Mouse (Mus musculus): ENCODE measurements at regions not wholly inside any gene's neighbourhood (a gene's known extent, or its start where the extent isn't known, plus 50 kb on each side); places are given as distances from the start of the nearest gene placed in this dataset.

DNA sequence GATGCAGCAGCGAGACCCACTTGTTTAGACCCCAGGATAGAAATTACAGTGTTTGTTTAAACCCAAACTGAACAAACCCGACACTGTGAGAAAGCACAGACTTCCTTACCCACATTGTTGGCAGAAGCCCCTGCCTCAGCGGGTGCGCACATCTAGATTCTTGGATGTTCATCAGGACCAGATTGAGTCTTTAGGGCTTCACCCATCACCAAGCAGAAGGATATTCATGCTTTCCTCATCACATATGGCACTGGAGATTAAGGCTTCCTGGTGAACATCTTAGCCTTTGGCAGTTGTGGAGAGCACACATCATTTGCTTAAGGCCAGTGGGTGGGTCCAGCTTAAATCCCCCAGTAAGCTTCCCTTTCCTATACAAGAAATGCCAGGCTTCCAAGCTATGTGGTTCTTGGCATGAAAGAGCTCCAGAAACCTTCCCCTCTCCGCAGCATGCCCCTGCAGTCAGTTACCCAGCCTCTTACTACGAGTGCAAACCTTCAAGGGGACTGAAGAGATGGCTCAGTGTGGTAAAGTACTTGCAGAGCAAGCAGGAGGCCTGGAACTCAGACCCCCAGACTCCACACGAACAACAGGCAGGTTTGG, 367.9 kb downstream of the Pbx1 start:
- no peak overlapping the region for H3K4me3 ChIP-seq (ENCODE audit: low read depth, low read length)
- H3K9me3 ChIP-seq (replicated peaks; ENCODE audit: control insufficient read depth, low read length) = no peaks in the 10 kb centered on the region
- WGBS (ENCODE audit: insufficient replicate concordance) = 55% methylated on average over 7 of the region's 7 CpGs
- no peak overlapping the region for H3K9ac ChIP-seq (ENCODE audit: low read depth, low read length)
- H3K27ac ChIP-seq (ENCODE audit: low read length) = no peak overlapping the region
- no peaks in the 10 kb centered on the region for H3K27me3 ChIP-seq (ENCODE audit: control insufficient read depth, insufficient read depth, low read depth, low read length)
- H3K36me3 ChIP-seq (ENCODE audit: control insufficient read depth, insufficient read depth) = no peaks in the 10 kb centered on the region
- H3K4me2 ChIP-seq (ENCODE audit: low read depth, low read length) = no peak overlapping the region
- no peak for ATAC-seq (ENCODE audit: low read depth)
- H3K4me1 ChIP-seq (ENCODE audit: control insufficient read depth, low read depth, low read length) = no peaks in the 10 kb centered on the region

DNA sequence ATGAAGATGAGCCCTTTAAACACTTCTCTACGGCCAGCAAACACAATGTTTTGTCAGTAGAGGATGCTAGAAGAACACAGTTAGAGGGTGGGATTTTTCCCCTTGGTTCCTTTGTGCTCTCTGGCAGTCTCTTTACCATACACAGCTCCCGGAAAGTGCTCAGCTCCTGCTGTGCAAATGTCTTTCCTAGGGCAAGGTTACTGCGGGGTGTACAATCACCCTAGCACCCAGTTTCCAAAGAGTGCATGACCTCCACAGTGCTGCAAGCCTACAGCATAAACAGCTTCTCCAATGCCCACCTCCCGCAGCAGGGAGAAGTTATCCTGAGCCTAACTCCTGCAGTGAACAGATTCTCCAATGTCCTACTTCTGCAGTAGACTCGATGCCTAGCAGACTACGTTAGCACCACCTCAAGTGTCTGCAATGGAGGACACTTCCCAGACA, 366.4 kb downstream of the Pbx1 start:
- no peak overlapping the region for H3K4me3 ChIP-seq (ENCODE audit: low read depth, low read length)
- WGBS (ENCODE audit: insufficient replicate concordance) = 51% methylated on average over 6 of the region's 6 CpGs
- no peaks in the 10 kb centered on the region for H3K36me3 ChIP-seq (ENCODE audit: control insufficient read depth, insufficient read depth)
- no peak for ATAC-seq (ENCODE audit: low read depth)
- H3K9ac ChIP-seq (ENCODE audit: low read depth, low read length) = no peak overlapping the region
- H3K4me1 ChIP-seq (ENCODE audit: control insufficient read depth, low read depth, low read length) = no peaks in the 10 kb centered on the region
- H3K4me2 ChIP-seq (ENCODE audit: low read depth, low read length) = no peak overlapping the region
- H3K27ac ChIP-seq (ENCODE audit: low read length) = no peak overlapping the region
- no peaks in the 10 kb centered on the region for H3K9me3 ChIP-seq (replicated peaks; ENCODE audit: control insufficient read depth, low read length)
- H3K27me3 ChIP-seq (ENCODE audit: control insufficient read depth, insufficient read depth, low read depth, low read length) = no peaks in the 10 kb centered on the region

DNA sequence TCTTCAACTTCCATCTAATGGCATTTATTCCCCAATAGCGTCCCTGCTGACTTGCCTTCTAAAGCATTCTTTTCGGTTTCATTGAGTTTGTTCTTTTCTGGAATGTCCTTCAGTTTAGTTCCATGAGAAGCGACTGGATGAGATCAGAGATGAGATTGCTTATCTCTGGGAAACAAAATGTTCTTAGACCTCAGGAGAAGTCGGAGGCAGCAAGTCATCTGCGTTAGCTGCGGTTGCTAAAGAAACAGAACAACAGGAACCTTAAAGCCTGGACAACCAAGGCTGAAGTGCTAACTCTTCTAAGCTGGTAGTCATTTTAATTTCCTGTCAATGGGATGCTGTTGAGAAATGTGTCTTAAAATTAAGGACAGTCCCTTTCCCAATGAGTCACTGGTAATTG, 365.3 kb downstream of the Pbx1 start:
- 47% methylated on average over 6 of the region's 6 CpGs for WGBS (ENCODE audit: insufficient replicate concordance)
- H3K9ac ChIP-seq (ENCODE audit: low read depth, low read length) = no peak overlapping the region
- no peak overlapping the region for H3K4me2 ChIP-seq (ENCODE audit: low read depth, low read length)
- H3K27me3 ChIP-seq (ENCODE audit: control insufficient read depth, insufficient read depth, low read depth, low read length) = no peaks in the 10 kb centered on the region
- no peak for ATAC-seq (ENCODE audit: low read depth)
- no peak overlapping the region for H3K27ac ChIP-seq (ENCODE audit: low read length)
- no peak overlapping the region for H3K4me3 ChIP-seq (ENCODE audit: low read depth, low read length)
- no peaks in the 10 kb centered on the region for H3K9me3 ChIP-seq (replicated peaks; ENCODE audit: control insufficient read depth, low read length)
- H3K4me1 ChIP-seq (ENCODE audit: control insufficient read depth, low read depth, low read length) = no peaks in the 10 kb centered on the region
- no peaks in the 10 kb centered on the region for H3K36me3 ChIP-seq (ENCODE audit: control insufficient read depth, insufficient read depth)

DNA sequence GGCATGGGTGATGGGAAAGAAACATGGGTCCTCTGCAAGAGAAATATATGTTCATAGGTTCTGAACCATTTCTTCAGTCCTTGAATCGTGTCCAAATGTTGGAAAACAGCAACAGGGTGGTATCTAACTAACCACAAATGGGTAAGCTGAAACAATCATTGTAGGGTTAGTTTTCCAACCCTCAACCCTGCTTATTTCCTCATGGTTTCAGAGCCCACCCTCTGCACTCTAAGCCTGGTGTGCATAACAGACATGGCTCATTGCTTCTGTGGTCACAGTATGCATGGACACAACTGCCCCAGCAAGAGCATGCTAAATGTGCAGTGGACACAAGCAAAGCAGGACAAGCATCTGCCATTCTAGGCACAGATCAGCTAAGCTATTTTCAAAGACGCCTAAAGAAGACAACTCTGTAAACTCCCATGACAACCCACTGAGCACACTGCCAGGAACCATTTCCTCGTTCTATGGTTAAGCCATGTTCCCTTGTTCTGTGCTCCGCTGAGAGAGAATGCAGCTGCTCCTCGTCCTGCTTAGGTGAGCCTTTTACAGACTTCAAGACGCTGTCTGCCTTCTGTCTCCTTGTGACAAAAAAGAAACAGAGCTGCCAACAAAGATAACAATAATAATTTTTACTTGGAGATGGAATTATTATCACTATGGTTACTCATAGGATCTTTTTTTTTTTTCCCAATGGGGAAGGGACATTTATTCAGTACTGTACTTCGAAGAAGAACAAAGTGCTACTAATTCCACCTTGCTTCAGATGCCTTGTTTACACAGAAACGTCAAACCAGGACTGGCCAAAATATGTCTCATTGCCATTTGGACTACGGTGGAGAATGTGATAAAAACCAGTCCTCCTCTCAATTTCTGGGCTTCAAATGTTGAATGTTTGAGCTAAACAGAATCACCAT, 363.8 kb downstream of the Pbx1 start:
- H3K4me3 ChIP-seq (ENCODE audit: low read depth, low read length) = no peak overlapping the region

DNA sequence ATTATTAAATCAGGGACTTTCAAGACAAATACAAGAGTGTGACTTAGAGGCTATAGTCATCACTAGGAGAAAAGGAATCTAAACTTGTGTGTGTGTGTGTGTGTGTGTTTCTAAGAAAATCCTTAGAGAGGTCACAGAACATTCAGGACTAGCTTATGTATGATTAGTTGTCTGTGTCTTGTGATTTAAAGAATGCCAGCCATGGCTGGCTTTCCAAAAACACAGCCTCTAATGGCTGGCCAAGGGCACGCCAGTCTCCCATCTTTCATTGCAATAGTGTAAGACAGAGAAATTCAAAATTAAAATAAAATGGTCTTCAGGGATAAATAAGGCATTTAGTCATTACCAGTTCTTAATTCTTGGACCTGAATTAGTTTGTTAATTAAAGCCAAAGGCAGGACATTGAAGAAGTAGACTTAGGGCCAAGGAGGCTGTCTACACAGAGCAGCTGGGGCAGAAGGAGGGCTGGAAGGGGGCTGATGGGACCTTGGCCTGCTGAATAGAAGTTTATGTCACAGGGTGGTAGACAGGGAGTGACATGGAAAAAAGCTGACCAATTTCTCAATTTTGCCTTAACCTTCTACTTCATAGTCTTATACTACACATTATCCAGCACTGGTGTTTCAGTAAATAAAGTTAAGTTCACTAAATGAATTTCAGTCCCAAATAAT, 363.0 kb downstream of the Pbx1 start:
- H3K9me3 ChIP-seq (replicated peaks; ENCODE audit: control insufficient read depth, low read length) = no peaks in the 10 kb centered on the region
- no peaks in the 10 kb centered on the region for H3K4me1 ChIP-seq (ENCODE audit: control insufficient read depth, low read depth, low read length)
- no peaks in the 10 kb centered on the region for H3K27me3 ChIP-seq (ENCODE audit: control insufficient read depth, insufficient read depth, low read depth, low read length)
- H3K4me3 ChIP-seq (ENCODE audit: low read depth, low read length) = no peak overlapping the region
- H3K27ac ChIP-seq (ENCODE audit: low read length) = no peak overlapping the region
- no peak overlapping the region for H3K9ac ChIP-seq (ENCODE audit: low read depth, low read length)
- ATAC-seq (ENCODE audit: low read depth) = no peak
- no peak overlapping the region for H3K4me2 ChIP-seq (ENCODE audit: low read depth, low read length)
- WGBS (ENCODE audit: insufficient replicate concordance) = 50% methylated on average over 1 of the region's 1 CpGs
- no peaks in the 10 kb centered on the region for H3K36me3 ChIP-seq (ENCODE audit: control insufficient read depth, insufficient read depth)

More for the DNA sequence above, 363.8 kb downstream of the Pbx1 start:
- Histone ChIP-seq H3K36me3 (ENCODE audit: control insufficient read depth, insufficient read depth) (no peaks in the 10 kb centered on the region), H3K4me1 (ENCODE audit: control insufficient read depth, low read depth, low read length) (no peaks in the 10 kb centered on the region), H3K9me3 (replicated peaks; ENCODE audit: control insufficient read depth, low read length) (no peaks in the 10 kb centered on the region), H3K9ac (ENCODE audit: low read depth, low read length) (no peak overlapping the region), H3K27ac (ENCODE audit: low read length) (no peak overlapping the region), H3K27me3 (ENCODE audit: control insufficient read depth, insufficient read depth, low read depth, low read length) (no peaks in the 10 kb centered on the region), H3K4me2 (ENCODE audit: low read depth, low read length) (no peak overlapping the region)
- 49% methylated on average over 9 of the region's 9 CpGs for WGBS (ENCODE audit: insufficient replicate concordance)
- ATAC-seq (ENCODE audit: low read depth) = no peak

All from liver, embryonic 16.5 days (tissue).